Mouse (Mus musculus) layer of hippocampus, postnatal 10 days (tissue): Measurements from ENCODE around the gene Samd4b. TPM values are rescaled to one million over a fixed set of nuclear protein-coding genes. Genes with fewer than 3 reads are reported as not detected.
"Not testable (repeated sequence)": the region's sequence is repeated elsewhere in the genome, so short reads cannot be mapped to it uniquely, and the experiment has no call there.

Source experiments
- DNase-seq, 2 experiments: peaks; one replicate each; pipeline ENCODE4 v3.0.0; 2021; ENCODE audit warnings: low spot score in 2 of 2
- long read RNA-seq: library from polyadenylated mRNA; stranded (forward); transcript quantifications from one replicate; pipeline ENCODE4 v2.0.0, GENCODE M21; 2023
- total RNA-seq, 2 experiments: library from RNA; stranded (reverse); gene quantifications; 2 replicates each; pipeline ENCODE4 v1.2.3; 2021

The Samd4b gene
- 10 to 100 TPM; 58.4 to 61.9 TPM for total RNA-seq
- long read RNA-seq, full-length matches to known transcripts: 12 of 38 reads
- long read RNA-seq, partial matches to known transcripts: 5 of 38 reads
- long read RNA-seq, other reads (novel, unspliced or antisense): 21 of 38 reads

DNA sequence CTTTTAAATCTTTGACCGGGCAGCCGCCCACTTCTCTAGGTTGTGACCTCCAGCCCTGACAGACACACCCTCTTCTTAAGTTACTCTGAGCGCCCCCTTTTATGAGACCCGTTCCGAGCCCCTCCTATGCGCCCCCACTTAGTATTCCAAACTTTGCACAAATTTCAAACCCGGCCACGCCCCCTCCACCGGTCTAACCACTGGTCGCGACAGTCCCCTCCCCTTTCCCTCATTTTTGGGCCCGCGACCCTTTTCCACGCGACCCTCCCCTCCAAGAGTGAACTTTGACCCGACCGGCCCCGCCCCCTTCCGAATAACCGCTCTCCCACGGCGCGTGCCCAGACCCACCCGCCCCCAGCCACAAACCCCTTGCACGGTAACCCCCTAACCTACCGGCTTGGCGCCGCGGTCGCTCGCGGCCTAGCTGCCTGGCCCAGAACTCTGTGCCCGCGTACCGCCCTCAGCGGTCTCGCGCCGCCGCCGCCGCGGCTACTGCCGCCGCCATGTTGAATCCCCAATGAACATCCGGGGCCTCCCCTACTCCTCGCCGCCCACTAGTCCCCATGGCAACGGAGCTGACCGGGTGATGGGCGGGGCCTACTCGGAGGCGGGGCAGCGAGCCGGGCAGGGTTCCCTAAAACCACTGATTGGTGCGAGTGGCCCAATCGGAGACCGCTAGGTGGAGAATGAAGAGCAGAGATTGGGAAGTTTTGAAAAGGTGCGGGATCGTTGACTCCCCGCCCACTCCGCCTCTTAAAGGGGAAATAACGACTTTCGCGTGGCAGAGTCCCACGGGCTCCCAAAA, at the start of gene Samd4b, which contains the start of gene Pak4:
TSS of gene Samd4b (minus strand) at position 503 of the 805 bp plus-strand sequence.
TSS of gene Pak4 (minus strand) at position 544 of the 805 bp plus-strand sequence.
- DNase-seq: peak; percentile 99 to 100

DNA sequence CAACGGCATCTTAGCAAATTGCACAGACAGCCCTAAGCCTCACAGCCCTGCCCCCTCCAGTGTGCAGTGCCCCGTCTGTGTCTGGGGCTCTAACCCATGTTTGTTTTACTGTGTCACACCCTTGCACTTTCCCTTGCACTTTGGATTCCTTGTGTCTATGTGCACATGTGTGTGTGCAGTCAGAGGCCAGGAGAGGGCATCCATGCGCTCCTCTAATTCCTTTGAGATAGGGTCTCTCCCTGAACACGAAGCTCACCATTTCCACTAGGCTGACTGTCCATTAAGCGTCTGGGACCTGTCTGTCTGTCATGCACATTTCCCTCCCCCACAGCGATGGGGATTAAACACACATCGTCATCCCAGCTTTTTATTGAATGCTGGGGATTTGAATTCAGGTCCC, 49.1 kb upstream of the Samd4b start:
- no peak for DNase-seq

GRCm38 (mm10) chr7:28645947-28646475, 48.1 kb upstream of the Samd4b start:
- no peak for DNase-seq

GRCm38 (mm10) chr7:28645366-28645765, 47.4 kb upstream of the Samd4b start:
- DNase-seq: no peak

- DNase-seq: no peak
Observed at GRCm38 (mm10) chr7:28641546-28641945, 43.6 kb upstream of the Samd4b start.

- DNase-seq: peak in 1 of 2 experiments; percentile 17
Observed at GRCm38 (mm10) chr7:28637511-28637910, 39.6 kb upstream of the Samd4b start.

- DNase-seq: no peak
Observed at GRCm38 (mm10) chr7:28634128-28634527, 36.2 kb upstream of the Samd4b start.

- no peak for DNase-seq
Observed at GRCm38 (mm10) chr7:28631073-28631472, 33.1 kb upstream of the Samd4b start, which contains the start of gene Acp7. Acp7 (minus strand) TSS chr7:28631332.

GRCm38 (mm10) chr7:28624791-28625190, 26.8 kb upstream of the Samd4b start:
- DNase-seq: no peak

GRCm38 (mm10) chr7:28619098-28619715, 21.3 kb upstream of the Samd4b start:
- no peak for DNase-seq

- DNase-seq: no peak
Observed at GRCm38 (mm10) chr7:28605951-28606350, 8.0 kb upstream of the Samd4b start.

GRCm38 (mm10) chr7:28603788-28604187, 5.8 kb upstream of the Samd4b start:
- DNase-seq: not testable (repeated sequence)

GRCm38 (mm10) chr7:28603136-28603535, 5.2 kb upstream of the Samd4b start:
- no peak for DNase-seq

DNA sequence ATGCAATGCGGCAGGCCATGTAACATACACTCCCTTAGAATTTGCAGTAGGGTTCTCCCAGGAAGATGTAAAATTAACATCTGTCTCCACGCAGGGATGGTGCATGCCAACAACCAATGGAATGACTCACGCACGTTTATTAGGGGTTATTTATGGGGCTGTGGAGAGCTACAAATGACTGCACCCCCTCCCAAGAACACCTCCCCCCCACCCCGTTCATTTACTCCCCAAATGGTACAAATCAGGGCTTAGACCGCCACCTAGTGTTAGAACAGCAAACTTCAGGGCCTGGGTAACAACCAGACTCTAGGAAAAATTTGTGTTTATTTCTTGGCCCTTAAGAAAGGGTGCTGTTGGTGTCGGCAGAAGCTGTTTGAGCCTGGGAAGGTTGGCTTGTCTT, 3.7 kb upstream of the Samd4b start:
- DNase-seq: peak; percentile 73 to 80

- DNase-seq: peak; percentile 81 to 88
Observed at GRCm38 (mm10) chr7:28601029-28601428, 3.1 kb upstream of the Samd4b start.

GRCm38 (mm10) chr7:28598951-28599350, 1.0 kb upstream of the Samd4b start:
- no peak for DNase-seq

GRCm38 (mm10) chr7:28597277-28597570, 720 bp downstream of the Samd4b start:
- no peak for DNase-seq

DNA sequence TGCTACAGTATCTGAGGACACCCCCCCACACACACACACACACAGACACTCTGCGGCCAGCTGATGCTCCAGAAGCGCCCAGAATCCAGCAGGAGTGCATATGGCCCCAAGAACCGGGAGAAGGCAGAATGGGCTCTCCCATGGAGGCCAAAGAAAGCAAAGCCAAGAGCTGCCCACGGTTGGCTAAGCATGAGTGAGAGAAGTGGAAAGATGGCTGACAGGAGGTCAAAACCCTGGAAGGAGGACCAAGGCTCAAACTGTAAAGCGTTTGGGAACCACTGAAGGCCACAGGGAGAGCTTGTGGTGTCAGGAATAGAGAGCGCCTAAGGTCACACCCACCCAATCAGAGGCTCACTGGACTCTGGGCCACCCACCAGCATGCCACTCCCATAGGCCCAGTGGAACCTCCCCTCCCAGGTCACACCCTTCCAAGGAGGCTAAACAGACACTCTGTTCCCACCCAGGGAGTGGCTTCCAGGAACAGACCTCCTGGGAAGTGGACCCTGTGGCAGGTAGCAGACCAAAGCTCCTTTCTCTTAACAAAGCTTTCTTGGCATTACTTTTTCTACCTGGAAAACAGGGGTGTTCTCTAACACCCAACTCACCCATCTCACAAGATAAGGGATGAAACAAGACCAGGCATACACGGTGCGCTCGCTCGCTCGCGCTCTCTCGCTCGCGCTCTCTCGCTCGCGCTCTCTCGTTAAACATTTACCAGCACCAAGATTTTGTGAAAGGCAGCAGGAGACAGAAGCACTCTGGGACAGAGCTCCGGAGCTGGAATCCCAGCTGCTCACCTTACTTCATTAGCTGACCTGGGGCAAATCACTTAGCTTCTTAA, 1.3 kb downstream of the Samd4b start:
- DNase-seq: no peak

- DNase-seq: no peak
Observed at GRCm38 (mm10) chr7:28595751-28596435, 2.1 kb downstream of the Samd4b start.
